Mouse (Mus musculus) stomach, embryonic 14.5 days (tissue): Measurements from ENCODE around the gene Grm2. TPM values are rescaled to one million over a fixed set of nuclear protein-coding genes. Genes with fewer than 3 reads are reported as not detected.
"Not testable (repeated sequence)": the region's sequence is repeated elsewhere in the genome, so short reads cannot be mapped to it uniquely, and the experiment has no call there.

ENCODE experiments used
- ATAC-seq: fragments of 200-750 bp; cut with Nextera tagmentation; 2 replicates; pipeline ENCODE4 v1.8.0; 2017; ENCODE audit warnings: low read depth, moderate TSS enrichment; ENCODE audit not compliant: insufficient number of reproducible peaks, insufficient read depth, low FRiP score
- H3K27ac ChIP-seq: fragments of 300-500 bp; sonication (generic); 2 replicates; pipeline ENCODE4 v1.5.1; 2014; ENCODE audit warnings: mild to moderate bottlenecking, low read length, moderate library complexity, mixed read lengths
- H3K27me3 ChIP-seq: fragments of 300-500 bp; sonication (generic); 2 replicates; pipeline ENCODE4 v1.6.1; 2014; ENCODE audit warnings: low read length, control low read depth, mixed read lengths; ENCODE audit not compliant: control insufficient read depth, insufficient read depth
- H3K36me3 ChIP-seq: fragments of 300-500 bp; sonication (generic); 2 replicates; pipeline ENCODE4 v1.6.1; 2014; ENCODE audit warnings: mild to moderate bottlenecking, control low read depth, low read length, moderate library complexity, mixed read lengths; ENCODE audit not compliant: control insufficient read depth, insufficient read depth
- H3K4me1 ChIP-seq: fragments of 300-500 bp; sonication (generic); 2 replicates; pipeline ENCODE4 v1.6.1; 2014; ENCODE audit warnings: low read length, control low read depth, mixed read lengths; ENCODE audit not compliant: control insufficient read depth, insufficient read depth
- H3K4me2 ChIP-seq: fragments of 300-500 bp; sonication (generic); replicated peaks from 2 replicates; pipeline ENCODE4 v1.6.1; 2014; ENCODE audit warnings: low read depth, low read length, control low read depth
- H3K4me3 ChIP-seq: fragments of 300-500 bp; sonication (generic); 2 replicates; pipeline ENCODE4 v1.5.1; 2014; ENCODE audit warnings: low read depth, low read length, control low read depth
- H3K9ac ChIP-seq: fragments of 300-500 bp; sonication (generic); replicated peaks from 2 replicates; pipeline ENCODE4 v1.6.1; 2014; ENCODE audit warnings: low read depth, mild to moderate bottlenecking, control low read depth, low read length, moderate library complexity, mixed read lengths
- H3K9me3 ChIP-seq: fragments of 300-500 bp; sonication (generic); 2 replicates; pipeline ENCODE4 v1.6.1; 2016; ENCODE audit warnings: low read depth, low read length, control low read depth; ENCODE audit not compliant: control insufficient read depth
- WGBS: fragments of 180-500 bp; shearing (Covaris S2); extraction: QIAGEN DNeasy Blood & Tissue Kit; methylation state at CpG from one replicate; pipeline ENCODE4 v1.1.7; 2014; 5-methylcytosine and 5-hydroxymethylcytosine counted together
- polyA plus RNA-seq: library from polyadenylated mRNA; unstranded; fragments of >200 nt; fragmentation: Nextera tagmentation; extraction: Ambion mirVana; gene quantifications from 2 replicates; pipeline ENCODE4 v1.2.1, GENCODE M21; 2014

Gene Grm2
- polyA plus RNA-seq, 1 experiment from 2014 or later: not detected

- no peak for ATAC-seq
- Histone ChIP-seq H3K27ac (no peak overlapping the region), H3K36me3 (no peaks in the 10 kb centered on the region), H3K9me3 (no peaks in the 10 kb centered on the region), H3K4me1 (no peaks in the 10 kb centered on the region), H3K4me3 (no peak overlapping the region), H3K9ac (no peak overlapping the region), H3K27me3 (no peaks in the 10 kb centered on the region), H3K4me2 (no peak overlapping the region)
- 71% methylated on average over 2 of the region's 2 CpGs for WGBS
Observed at GRCm38 (mm10) chr9:106613951-106614350, 41.9 kb downstream of the Grm2 start.

- Histone ChIP-seq H3K4me3 (no peak overlapping the region), H3K9ac (no peak overlapping the region), H3K4me2 (no peak overlapping the region), H3K27ac (no peak overlapping the region), H3K4me1 (no peaks in the 10 kb centered on the region), H3K27me3 (no peaks in the 10 kb centered on the region), H3K36me3 (no peaks in the 10 kb centered on the region), H3K9me3 (no peaks in the 10 kb centered on the region)
- no peak for ATAC-seq
- WGBS: 79% methylated on average over 4 of the region's 4 CpGs
Observed at GRCm38 (mm10) chr9:106610727-106611126, 45.2 kb downstream of the Grm2 start.

GRCm38 (mm10) chr9:106600546-106600945, 55.3 kb downstream of the Grm2 start:
- Histone ChIP-seq H3K27me3 (no peaks in the 10 kb centered on the region), H3K9me3 (no peaks in the 10 kb centered on the region), H3K4me3 (no peak overlapping the region), H3K36me3 (no peaks in the 10 kb centered on the region), H3K4me1 (no peaks in the 10 kb centered on the region), H3K27ac (no peak overlapping the region), H3K9ac (no peak overlapping the region), H3K4me2 (no peak overlapping the region)
- WGBS: 25% methylated on average over 8 of the region's 8 CpGs
- no peak for ATAC-seq

- H3K4me3 ChIP-seq: no peak overlapping the region
- no peak for ATAC-seq
- no peak overlapping the region for H3K27ac ChIP-seq
- no peak overlapping the region for H3K9ac ChIP-seq
- H3K9me3 ChIP-seq: no peaks in the 10 kb centered on the region
- H3K4me2 ChIP-seq: no peak overlapping the region
- no peaks in the 10 kb centered on the region for H3K27me3 ChIP-seq
- 44% methylated on average over 7 of the region's 7 CpGs for WGBS
- H3K36me3 ChIP-seq: no peaks in the 10 kb centered on the region
- no peaks in the 10 kb centered on the region for H3K4me1 ChIP-seq
Observed at GRCm38 (mm10) chr9:106598466-106598865, 57.4 kb downstream of the Grm2 start.

DNA sequence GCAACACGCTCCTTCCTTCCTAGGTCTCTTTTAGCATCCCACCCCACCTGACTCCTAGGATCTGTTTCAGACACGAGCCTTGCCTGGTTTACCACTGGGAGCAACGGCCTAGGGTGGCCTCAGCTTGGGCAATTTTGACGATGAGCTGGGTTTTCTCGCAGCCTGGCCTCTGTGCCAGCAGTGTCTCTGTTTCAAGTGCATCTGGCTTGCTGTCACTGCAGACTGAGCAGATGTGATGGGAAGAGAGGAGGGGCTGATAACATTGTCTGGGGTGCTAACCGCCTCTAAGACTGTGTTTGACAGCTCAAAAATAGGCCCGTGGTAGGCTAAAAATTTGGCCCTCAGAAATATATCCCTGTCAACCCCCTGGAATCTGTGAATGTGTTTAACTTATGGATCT, 60.0 kb downstream of the Grm2 start:
- H3K36me3 ChIP-seq: no peaks in the 10 kb centered on the region
- no peaks in the 10 kb centered on the region for H3K4me1 ChIP-seq
- H3K27me3 ChIP-seq: no peaks in the 10 kb centered on the region
- no peak overlapping the region for H3K27ac ChIP-seq
- no peak for ATAC-seq
- 66% methylated on average over 7 of the region's 7 CpGs for WGBS
- no peak overlapping the region for H3K4me3 ChIP-seq
- H3K4me2 ChIP-seq: no peak overlapping the region
- H3K9me3 ChIP-seq: no peaks in the 10 kb centered on the region
- H3K9ac ChIP-seq: no peak overlapping the region

GRCm38 (mm10) chr9:106595402-106595801, 60.5 kb downstream of the Grm2 start:
- not testable (repeated sequence) for ATAC-seq, H3K9me3 ChIP-seq, H3K27me3 ChIP-seq, H3K4me3 ChIP-seq, H3K27ac ChIP-seq, H3K36me3 ChIP-seq, H3K9ac ChIP-seq, H3K4me1 ChIP-seq, H3K4me2 ChIP-seq
- 24% methylated on average over 4 of the region's 4 CpGs for WGBS

Other genes starting within 250 kb of the Grm2 start
- gene Rpl29, start 226.6 kb downstream of the Grm2 start, polyA plus RNA-seq: 1,139 and 1,256 TPM in 2 replicates
- 41.2 and 43.1 TPM in 2 replicates for gene Acy1, start 217.8 kb downstream of the Grm2 start, polyA plus RNA-seq
- 26.3 and 32.6 TPM in 2 replicates for gene Abhd14b, start 208.6 kb downstream of the Grm2 start, polyA plus RNA-seq
- 52.3 and 57.1 TPM in 2 replicates for gene Abhd14a, start 208.4 kb downstream of the Grm2 start, polyA plus RNA-seq
- 60.9 and 61.2 TPM in 2 replicates for gene Pcbp4, start 202.8 kb downstream of the Grm2 start, polyA plus RNA-seq
- 0.50 and 0.68 TPM in 2 replicates for gene Gpr62, start 190.1 kb downstream of the Grm2 start, polyA plus RNA-seq
- 37.4 and 37.8 TPM in 2 replicates for gene Rrp9, start 180.1 kb downstream of the Grm2 start, polyA plus RNA-seq
- 2.4 and 3.1 TPM in 2 replicates for gene Parp3, start 179.1 kb downstream of the Grm2 start, polyA plus RNA-seq
- not detected in 2 replicates for gene Iqcf1, start 156.1 kb downstream of the Grm2 start, polyA plus RNA-seq
- not detected in 2 replicates for gene Iqcf5, start 141.5 kb downstream of the Grm2 start, polyA plus RNA-seq
- gene Iqcf3, start 94.5 kb downstream of the Grm2 start, polyA plus RNA-seq: not detected in 2 replicates
- gene Iqcf4, start 85.1 kb downstream of the Grm2 start, polyA plus RNA-seq: not detected in 2 replicates
- not detected in 2 replicates for gene Iqcf6, start 29.5 kb downstream of the Grm2 start, polyA plus RNA-seq
- gene Tex264, start 29.8 kb upstream of the Grm2 start, polyA plus RNA-seq: 53.3 and 55.9 TPM in 2 replicates
- 5.6 and 6.6 TPM in 2 replicates for gene Rad54l2, start 133.1 kb upstream of the Grm2 start, polyA plus RNA-seq
- 20.6 and 27.2 TPM in 2 replicates for gene Dcaf1, start 165.8 kb upstream of the Grm2 start, polyA plus RNA-seq
- 15.0 and 17.0 TPM in 2 replicates for gene Rbm15b, start 231.3 kb upstream of the Grm2 start, polyA plus RNA-seq
- 185 and 220 TPM in 2 replicates for gene Manf, start 235.9 kb upstream of the Grm2 start, polyA plus RNA-seq